Mouse (Mus musculus): ENCODE data around the gene Rbfox3. TPM values are rescaled to one million over a fixed set of nuclear protein-coding genes. Genes with fewer than 3 reads are reported as not detected.

Rbfox3 gene
- 1.2 and 1.5 TPM in 2 replicates for polyA plus RNA-seq (2015; fragmentation: Nextera tagmentation; extraction: Ambion mirVana)

- 49% methylated on average over 4 of the region's 4 CpGs for WGBS
- Histone ChIP-seq H3K27me3 (replicated peaks) (peaks cover 49% of the 10 kb centered on the region), H3K27ac (no peak within 1 kb of the TSS), H3K36me3 (no peaks in the 10 kb centered on the region), H3K9ac (no peak within 1 kb of the TSS), H3K4me1 (replicated peaks) (peaks cover 11% of the 10 kb centered on the region), H3K4me2 (replicated peaks) (no peak within 1 kb of the TSS), H3K4me3 (replicated peaks) (no peak within 1 kb of the TSS), H3K9me3 (no peaks in the 10 kb centered on the region)
- ATAC-seq: no peak; the same call in 1 of the 2 replicates
These were observed at the start of gene Rbfox3 for GRCm38 (mm10) chr11:118911307-118912070. Gene Rbfox3, minus strand, starts transcription at chr11:118911597.

DNA sequence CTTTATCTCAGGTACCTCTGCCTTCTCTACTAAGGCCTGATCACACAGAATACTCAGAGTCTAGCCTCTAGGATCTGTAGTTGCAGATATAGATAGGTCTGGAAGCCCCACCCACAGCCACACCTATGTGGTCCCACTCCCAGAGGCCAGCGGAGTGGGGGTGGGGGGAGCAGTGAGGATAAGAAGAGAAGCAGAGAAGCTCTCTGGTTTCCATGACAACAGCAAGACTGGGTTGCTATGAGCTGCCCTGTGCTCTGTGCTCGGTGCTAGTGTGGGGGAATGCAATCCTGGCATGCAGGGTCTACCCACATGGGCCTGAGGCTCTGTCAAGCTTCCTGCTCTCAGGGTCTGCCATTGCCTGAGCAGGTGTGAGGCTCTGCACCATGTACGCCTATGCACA lies 49.3 kb upstream of the Rbfox3 start:
- no peaks in the 10 kb centered on the region; the same call in 1 of the 2 replicates for H3K27me3 ChIP-seq (replicated peaks)
- H3K9ac ChIP-seq: no peak overlapping the region
- 48% methylated on average over 3 of the region's 3 CpGs for WGBS
- H3K4me1 ChIP-seq (replicated peaks): 0 out of 2 replicates have a peak, but pooled peaks cover 3% of the 10 kb centered on the region
- H3K4me2 ChIP-seq (replicated peaks): no peak overlapping the region
- no peak for ATAC-seq
- no peaks in the 10 kb centered on the region for H3K9me3 ChIP-seq
- H3K4me3 ChIP-seq (replicated peaks): no peak overlapping the region
- no peaks in the 10 kb centered on the region for H3K36me3 ChIP-seq
- H3K27ac ChIP-seq: no peak overlapping the region

DNA sequence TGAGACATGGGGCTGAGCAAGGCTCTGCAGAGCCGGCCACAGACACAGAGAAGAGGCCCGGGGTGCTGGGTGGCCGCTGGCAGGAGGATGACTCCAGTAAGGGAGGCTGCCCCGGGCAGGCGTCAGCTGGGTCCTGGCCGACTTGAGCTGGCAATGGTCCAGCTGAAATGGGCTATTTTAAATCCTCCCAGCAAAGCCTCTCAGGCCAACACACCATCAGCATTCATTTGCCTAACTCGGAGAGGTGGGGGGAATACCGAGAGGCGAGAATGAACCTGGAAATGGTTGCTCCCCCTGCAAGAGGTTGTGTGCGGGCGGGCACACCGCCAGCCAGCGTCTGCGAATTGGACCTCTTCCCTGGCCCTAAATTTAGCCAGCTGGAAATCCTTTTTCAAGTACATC lies 45.7 kb upstream of the Rbfox3 start:
- Histone ChIP-seq H3K9ac (no peak overlapping the region), H3K4me1 (replicated peaks) (0 out of 2 replicates have a peak, but pooled peaks cover 3% of the 10 kb centered on the region), H3K9me3 (no peaks in the 10 kb centered on the region), H3K27me3 (replicated peaks) (no peaks in the 10 kb centered on the region; the same call in 1 of the 2 replicates), H3K4me2 (replicated peaks) (no peak overlapping the region), H3K36me3 (no peaks in the 10 kb centered on the region), H3K27ac (no peak overlapping the region), H3K4me3 (replicated peaks) (no peak overlapping the region)
- 66% methylated on average over 14 of the region's 14 CpGs for WGBS
- ATAC-seq: no peak

DNA sequence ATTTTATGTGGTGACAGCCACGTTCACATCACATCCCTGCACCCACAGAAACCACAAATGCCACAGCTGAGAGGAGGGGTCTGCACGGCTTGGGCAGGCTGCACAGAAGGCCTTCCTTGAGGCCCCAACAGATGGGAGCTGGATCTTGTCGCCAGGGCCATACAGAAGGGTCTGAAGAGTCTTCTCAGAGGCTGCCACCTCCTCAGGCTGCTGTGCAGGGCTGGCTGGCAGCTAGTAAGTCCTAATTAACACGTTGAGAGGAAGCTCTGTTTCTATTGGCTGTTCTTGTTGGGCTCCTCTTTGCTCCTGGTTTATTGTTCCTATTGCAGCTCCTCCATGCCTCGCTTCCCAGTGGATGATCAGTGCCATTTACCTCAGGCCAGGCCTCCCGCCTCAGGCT lies 43.6 kb upstream of the Rbfox3 start:
- Histone ChIP-seq H3K27me3 (replicated peaks) (no peaks in the 10 kb centered on the region; the same call in 1 of the 2 replicates), H3K9me3 (no peaks in the 10 kb centered on the region), H3K4me2 (replicated peaks) (no peak overlapping the region), H3K36me3 (no peaks in the 10 kb centered on the region), H3K4me1 (replicated peaks) (0 out of 2 replicates have a peak, but pooled peaks cover 3% of the 10 kb centered on the region), H3K4me3 (replicated peaks) (no peak overlapping the region), H3K9ac (no peak overlapping the region), H3K27ac (no peak overlapping the region)
- no peak for ATAC-seq
- 50% methylated on average over 6 of the region's 6 CpGs for WGBS

GRCm38 (mm10) chr11:118945868-118946267 lies 34.5 kb upstream of the Rbfox3 start:
- no peak overlapping the region; the same call in 1 of the 2 replicates for H3K27ac ChIP-seq
- WGBS: 66% methylated on average over 8 of the region's 8 CpGs
- no peak overlapping the region for H3K9ac ChIP-seq
- no peaks in the 10 kb centered on the region for H3K36me3 ChIP-seq
- H3K4me1 ChIP-seq (replicated peaks): peaks cover 6% of the 10 kb centered on the region; the same call in 1 of the 2 replicates
- H3K4me3 ChIP-seq (replicated peaks): no peak overlapping the region
- no peak overlapping the region; the same call in 1 of the 2 replicates for H3K4me2 ChIP-seq (replicated peaks)
- ATAC-seq: peak; percentile 75
- no peaks in the 10 kb centered on the region for H3K27me3 ChIP-seq (replicated peaks)
- H3K9me3 ChIP-seq: no peaks in the 10 kb centered on the region

DNA sequence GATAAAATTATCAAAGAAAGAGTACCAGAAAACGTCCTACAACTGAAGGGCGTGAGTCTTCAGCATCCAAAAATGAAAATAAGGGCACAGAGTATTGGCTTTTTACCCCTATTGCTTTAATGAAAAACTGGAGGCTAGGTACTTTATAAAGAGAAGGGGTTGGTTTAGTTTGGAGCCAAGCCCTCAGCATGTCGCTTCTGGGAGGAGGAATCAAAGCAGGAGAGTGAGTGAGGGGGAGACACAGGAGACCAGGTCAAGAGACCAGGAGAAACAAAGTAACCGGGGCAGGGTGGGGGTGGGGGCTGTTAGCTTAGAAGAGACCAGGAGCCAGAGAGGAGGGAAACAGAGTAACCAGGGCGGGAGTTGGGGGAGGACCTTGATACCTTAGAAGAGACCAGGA lies 29.9 kb upstream of the Rbfox3 start:
- H3K4me1 ChIP-seq (replicated peaks): peaks cover 6% of the 10 kb centered on the region; the same call in 1 of the 2 replicates
- no peak overlapping the region for H3K9ac ChIP-seq
- peaks cover 6% of the 10 kb centered on the region; the same call in 1 of the 2 replicates for H3K27me3 ChIP-seq (replicated peaks)
- H3K4me2 ChIP-seq (replicated peaks): no peak overlapping the region
- H3K36me3 ChIP-seq: no peaks in the 10 kb centered on the region
- no peak overlapping the region for H3K27ac ChIP-seq
- H3K4me3 ChIP-seq (replicated peaks): no peak overlapping the region
- no peak for ATAC-seq
- 55% methylated on average over 5 of the region's 5 CpGs for WGBS
- H3K9me3 ChIP-seq: no peaks in the 10 kb centered on the region

DNA sequence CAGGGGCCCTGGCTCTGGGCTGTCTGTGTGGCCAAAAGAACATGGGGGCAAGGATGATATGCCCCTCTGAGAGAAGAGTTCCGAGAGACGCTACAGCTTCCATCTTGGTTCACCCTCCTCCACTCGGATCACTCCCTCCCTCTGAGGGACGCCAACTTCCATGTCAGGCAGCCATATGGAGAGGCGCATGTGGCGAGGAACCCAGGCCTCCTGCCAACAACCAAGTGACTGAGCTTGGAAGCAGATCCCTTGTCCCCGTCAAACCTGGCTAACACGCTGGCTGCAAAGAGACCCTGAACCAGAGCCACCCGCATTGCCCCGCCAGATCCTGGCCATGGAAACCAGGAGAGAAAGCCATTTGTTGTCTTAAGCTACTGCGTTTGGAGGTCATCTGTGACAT lies 29.1 kb upstream of the Rbfox3 start:
- 70% methylated on average over 11 of the region's 11 CpGs for WGBS
- Histone ChIP-seq H3K4me3 (replicated peaks) (no peak overlapping the region), H3K4me2 (replicated peaks) (no peak overlapping the region), H3K9me3 (no peaks in the 10 kb centered on the region), H3K27ac (no peak overlapping the region), H3K4me1 (replicated peaks) (peaks cover 3% of the 10 kb centered on the region; the same call in 1 of the 2 replicates), H3K9ac (no peak overlapping the region), H3K36me3 (no peaks in the 10 kb centered on the region), H3K27me3 (replicated peaks) (peaks cover 6% of the 10 kb centered on the region; the same call in 1 of the 2 replicates)
- no peak for ATAC-seq

DNA sequence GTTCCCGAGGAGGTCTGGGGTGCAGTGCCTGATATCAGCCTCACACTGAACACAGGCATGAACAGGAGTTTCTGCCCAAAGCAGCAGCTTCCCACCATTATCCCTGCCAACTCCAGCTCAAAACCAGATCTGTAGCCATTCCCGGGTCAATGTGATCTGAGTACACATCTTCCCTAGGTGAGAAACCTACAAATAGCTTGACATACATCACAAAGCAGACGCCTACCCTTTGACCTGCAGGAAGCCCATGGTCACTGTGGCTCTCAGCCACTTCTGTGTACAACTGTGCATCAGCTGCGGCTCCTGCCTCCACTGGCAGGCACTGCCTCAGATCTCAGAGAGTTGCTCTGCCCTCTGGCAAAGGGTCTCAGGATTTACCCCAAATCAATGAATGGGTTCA lies 28.3 kb upstream of the Rbfox3 start:
- Histone ChIP-seq H3K4me1 (replicated peaks) (no peaks in the 10 kb centered on the region), H3K36me3 (no peaks in the 10 kb centered on the region), H3K27me3 (replicated peaks) (peaks cover 6% of the 10 kb centered on the region; the same call in 1 of the 2 replicates), H3K4me2 (replicated peaks) (no peak overlapping the region), H3K27ac (no peak overlapping the region), H3K9me3 (no peaks in the 10 kb centered on the region), H3K9ac (no peak overlapping the region), H3K4me3 (replicated peaks) (no peak overlapping the region)
- ATAC-seq: no peak
- 83% methylated on average over 4 of the region's 4 CpGs for WGBS

DNA sequence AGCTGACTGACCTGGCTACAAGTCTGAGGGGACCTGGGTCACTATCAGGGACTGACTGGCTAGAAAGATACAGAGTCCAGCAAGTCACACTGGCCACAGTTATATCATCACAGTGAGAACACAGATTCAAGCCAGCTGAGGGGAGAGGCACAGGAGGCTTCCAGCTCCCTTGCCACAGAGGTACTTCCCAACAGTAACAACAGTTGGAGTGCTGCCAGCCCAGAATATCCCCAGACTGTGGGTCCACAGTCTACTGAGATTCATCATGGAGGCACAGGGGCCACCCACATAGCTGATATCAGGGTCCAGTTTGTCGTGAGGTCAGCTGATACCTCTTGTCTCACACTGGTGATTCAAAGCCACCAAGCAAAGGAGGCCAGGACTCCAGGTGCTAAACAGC lies 23.5 kb upstream of the Rbfox3 start:
- 0 out of 2 replicates have a peak, but pooled peaks have one; percentile 39 for ATAC-seq
- Histone ChIP-seq H3K36me3 (no peaks in the 10 kb centered on the region), H3K27ac (no peak overlapping the region), H3K4me3 (replicated peaks) (no peak overlapping the region), H3K9ac (no peak overlapping the region), H3K4me1 (replicated peaks) (no peaks in the 10 kb centered on the region), H3K27me3 (replicated peaks) (no peaks in the 10 kb centered on the region), H3K4me2 (replicated peaks) (no peak overlapping the region), H3K9me3 (no peaks in the 10 kb centered on the region)
- WGBS: 30% methylated on average over 1 of the region's 1 CpGs

DNA sequence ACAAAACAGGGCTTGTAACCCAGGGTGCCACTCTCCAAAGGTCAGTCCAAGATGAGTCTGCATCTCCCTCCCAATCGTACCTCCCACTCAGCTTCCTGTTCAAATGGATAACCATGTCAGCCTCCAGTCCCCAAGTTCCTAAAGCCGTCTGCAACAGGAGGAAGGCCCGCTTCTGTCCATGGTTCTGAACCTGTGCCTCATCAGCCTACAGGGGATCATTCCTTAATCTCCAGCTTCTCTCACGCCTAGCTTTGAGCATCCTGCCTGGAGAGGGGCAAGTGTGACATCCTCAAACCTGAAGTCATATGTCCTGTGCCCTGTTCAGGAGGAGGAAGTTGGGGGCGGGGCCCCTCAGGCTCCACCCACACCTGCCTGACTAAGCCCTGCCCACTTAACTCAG lies 15.7 kb upstream of the Rbfox3 start:
- WGBS: 8% methylated on average over 5 of the region's 5 CpGs
- Histone ChIP-seq H3K9me3 (no peaks in the 10 kb centered on the region), H3K4me3 (replicated peaks) (no peak overlapping the region), H3K36me3 (no peaks in the 10 kb centered on the region), H3K4me1 (replicated peaks) (no peaks in the 10 kb centered on the region), H3K27me3 (replicated peaks) (no peaks in the 10 kb centered on the region; the same call in 1 of the 2 replicates), H3K4me2 (replicated peaks) (no peak overlapping the region), H3K27ac (no peak overlapping the region), H3K9ac (no peak overlapping the region)
- no peak for ATAC-seq

GRCm38 (mm10) chr11:118921852-118922251 lies 10.5 kb upstream of the Rbfox3 start:
- Histone ChIP-seq H3K9me3 (no peaks in the 10 kb centered on the region), H3K4me3 (replicated peaks) (no peak overlapping the region), H3K4me2 (replicated peaks) (no peak overlapping the region), H3K27ac (no peak overlapping the region), H3K4me1 (replicated peaks) (no peaks in the 10 kb centered on the region), H3K9ac (no peak overlapping the region), H3K27me3 (replicated peaks) (no peaks in the 10 kb centered on the region; the same call in 1 of the 2 replicates), H3K36me3 (no peaks in the 10 kb centered on the region)
- WGBS: 78% methylated on average over 6 of the region's 6 CpGs
- ATAC-seq: no peak

DNA sequence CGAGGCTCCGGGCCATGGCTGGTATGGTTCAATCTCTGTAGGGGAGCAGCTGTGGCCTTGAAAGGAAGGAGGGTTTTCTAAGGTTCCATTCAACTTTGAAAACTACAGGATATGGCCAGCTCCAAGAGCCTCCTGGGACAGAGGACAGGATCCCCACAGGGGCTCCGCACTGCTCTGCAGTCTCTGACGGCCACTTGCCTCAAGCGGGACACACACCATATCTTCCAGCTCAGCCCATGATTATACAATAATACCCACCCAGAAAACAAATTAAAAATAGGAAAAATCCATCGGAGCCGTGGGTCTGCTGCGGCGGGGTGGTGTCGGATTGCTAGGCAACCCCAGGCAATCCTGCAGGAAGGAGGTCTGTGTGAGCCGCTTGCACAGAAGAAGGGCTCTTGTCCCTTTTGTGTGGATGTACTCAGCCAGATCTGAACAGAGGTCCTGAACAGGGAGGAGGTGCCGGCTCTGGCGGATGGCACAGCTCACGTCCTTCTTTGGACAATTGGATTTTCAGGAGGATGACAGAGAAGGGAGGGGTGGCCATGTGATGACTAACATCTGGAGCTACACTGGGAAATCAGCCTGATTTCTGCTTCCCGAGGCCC lies 5.1 kb upstream of the Rbfox3 start:
- H3K4me2 ChIP-seq (replicated peaks): no peak overlapping the region
- no peaks in the 10 kb centered on the region for H3K36me3 ChIP-seq
- 0 out of 2 replicates have a peak, but pooled peaks cover 2% of the 10 kb centered on the region for H3K4me1 ChIP-seq (replicated peaks)
- no peak overlapping the region for H3K9ac ChIP-seq
- no peaks in the 10 kb centered on the region for H3K9me3 ChIP-seq
- no peak overlapping the region for H3K27ac ChIP-seq
- WGBS: 32% methylated on average over 15 of the region's 15 CpGs
- no peak for ATAC-seq
- H3K4me3 ChIP-seq (replicated peaks): no peak overlapping the region
- H3K27me3 ChIP-seq (replicated peaks): no peaks in the 10 kb centered on the region
